Mouse (Mus musculus) erythroblast, embryonic 14.5 days (primary cell): ENCODE results near the gene 2810408A11Rik.

Source experiments
- GATA1 ChIP-seq: IDR thresholded peaks from 2 replicates; pipeline ENCODE4 v1.6.1; 2012; ENCODE audit warnings: low read length, inconsistent platforms, mixed read lengths
- TAL1 ChIP-seq: IDR thresholded peaks from 3 replicates; pipeline ENCODE4 v1.6.1; 2012; ENCODE audit warnings: low read length, inconsistent platforms, mixed read lengths

DNA sequence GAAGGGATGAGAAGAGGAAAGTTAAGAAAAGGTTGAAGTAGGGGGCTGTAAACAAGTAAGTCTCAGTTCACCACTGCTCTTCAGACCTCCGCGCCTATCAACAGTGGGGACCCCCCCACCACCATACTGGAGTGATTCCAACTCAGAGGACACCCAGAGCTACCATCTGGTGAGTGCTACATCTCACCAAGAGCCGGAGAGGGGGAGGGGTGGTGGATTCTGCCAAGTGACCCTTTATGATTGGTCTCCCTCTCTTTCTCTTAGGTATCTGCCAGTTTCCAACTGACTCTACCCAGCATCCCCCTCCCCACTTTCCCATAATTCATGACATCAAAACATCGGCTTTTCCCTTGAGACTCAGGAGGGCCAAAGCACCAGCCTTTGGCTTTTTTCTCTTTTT is 40.2 kb upstream of the 2810408A11Rik start:
- TF ChIP-seq GATA1 = no peak
- no peak for TF ChIP-seq TAL1
